Mouse (Mus musculus): ENCODE results near the gene Acbd6.

Acbd6 gene

DNA sequence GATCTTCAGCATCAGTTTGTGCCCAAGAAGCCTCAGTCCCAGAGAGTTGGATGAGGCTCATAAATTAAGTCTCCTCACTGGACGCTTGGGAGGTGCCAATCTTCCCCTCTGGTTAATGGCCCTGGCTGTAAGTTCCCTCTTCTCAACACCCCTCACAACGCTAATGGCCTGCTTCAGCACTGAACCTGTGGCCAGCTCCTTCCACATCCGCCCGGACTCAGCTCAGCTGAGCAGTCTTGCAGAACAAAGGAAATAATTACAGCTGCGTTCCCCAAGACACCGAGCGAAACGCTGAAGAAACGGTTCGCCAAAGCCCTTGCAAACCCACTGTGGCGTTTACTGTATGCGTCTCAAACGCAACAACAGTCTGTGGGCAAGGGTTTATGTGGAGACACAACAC, 164.3 kb downstream of the Acbd6 start:
- DNase-seq (ENCODE audit: low spot score in 2 of 2) = no peak

DNA sequence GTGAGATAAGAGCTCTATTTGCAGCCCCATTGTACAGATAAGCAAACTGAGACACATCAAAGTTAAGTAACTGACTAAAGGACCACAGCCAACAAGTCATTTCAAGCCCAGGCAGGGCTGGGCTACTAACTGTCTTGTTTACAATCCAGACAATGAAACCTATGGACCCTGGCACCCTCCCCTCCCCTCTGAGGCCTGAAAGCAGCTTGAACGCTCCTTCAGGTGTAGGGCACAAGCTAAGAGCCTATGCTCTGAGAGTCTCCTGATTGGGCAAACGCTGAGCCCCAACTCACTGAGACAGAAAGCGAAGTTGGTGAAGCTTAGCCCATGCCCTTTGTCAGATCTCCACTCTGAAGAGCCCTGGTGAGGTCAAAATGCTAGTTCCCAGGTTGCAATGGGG, 166.4 kb downstream of the Acbd6 start:
- no peak for DNase-seq (ENCODE audit: low spot score in 2 of 2)

DNA sequence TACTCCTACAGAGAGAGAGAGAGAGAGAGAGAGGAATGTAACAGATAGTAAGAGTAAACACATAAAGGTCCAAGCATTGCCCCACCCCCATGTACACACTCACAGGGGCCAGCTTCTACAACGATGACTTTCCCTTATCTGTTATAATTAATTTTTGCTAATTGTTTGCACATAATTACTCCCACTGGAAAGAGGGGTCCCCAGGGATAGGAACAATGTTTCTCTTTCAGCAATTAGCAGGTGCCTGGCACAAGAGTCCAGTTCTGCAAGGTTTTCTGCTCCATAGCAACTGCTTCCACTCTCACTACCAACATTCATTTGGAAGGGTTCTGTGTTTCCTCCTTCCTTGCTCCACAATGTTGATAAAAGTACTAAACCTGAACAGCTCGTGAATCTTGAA, 168.0 kb downstream of the Acbd6 start:
- DNase-seq (ENCODE audit: low spot score in 2 of 2) = no peak

DNA sequence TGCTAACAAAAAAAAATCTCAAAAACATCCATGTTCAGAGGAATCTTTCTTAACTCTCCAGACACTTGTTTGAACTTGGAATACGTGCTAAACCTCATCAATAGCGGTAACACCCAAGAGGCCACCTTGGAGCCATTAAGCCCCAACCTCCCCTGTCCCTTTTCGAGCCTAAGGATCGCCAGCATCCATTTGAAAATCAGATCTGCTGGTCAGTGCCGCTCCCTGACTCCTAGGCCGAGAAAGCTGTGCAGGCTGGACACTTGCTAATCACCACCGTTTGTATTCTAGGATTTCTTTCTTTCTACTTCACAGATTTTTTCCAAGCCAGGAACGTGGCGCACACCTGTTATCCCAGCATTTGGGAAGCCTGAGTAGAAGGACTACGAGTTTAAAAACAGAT, 169.9 kb downstream of the Acbd6 start:
- no peak for DNase-seq (ENCODE audit: low spot score in 2 of 2)

DNA sequence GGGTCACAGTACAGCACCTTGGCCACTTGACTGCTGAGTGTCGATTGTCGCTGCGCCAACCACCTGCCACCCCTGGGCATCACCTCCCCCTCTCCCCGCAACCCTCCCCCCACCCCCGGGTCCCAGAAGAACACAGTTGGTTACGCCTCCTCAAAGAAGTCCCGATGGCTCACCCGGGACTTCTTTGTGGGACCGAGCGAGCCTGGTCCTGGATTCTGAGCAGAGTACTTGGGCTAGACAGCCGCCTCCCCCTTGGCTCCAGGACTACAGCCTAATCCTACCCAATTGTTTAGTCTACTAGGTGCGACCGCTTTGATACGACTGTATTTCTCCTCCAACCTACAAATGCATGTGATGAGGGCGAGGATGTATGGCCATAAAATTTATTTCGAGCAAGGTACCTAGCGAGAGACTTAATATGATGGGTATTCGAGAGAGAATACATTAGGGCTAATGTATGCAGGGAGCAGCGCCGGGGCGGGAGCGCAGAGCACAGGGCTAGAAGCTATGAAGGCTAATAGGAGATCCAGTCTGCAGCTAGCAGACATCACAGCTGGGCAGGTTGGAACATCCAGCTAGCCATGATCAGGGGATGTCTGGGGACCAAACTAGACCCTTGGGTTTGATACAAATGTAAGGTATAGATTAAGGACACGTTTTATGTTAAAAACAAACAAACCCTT, 171.3 kb downstream of the Acbd6 start:
- no peak for DNase-seq (ENCODE audit: low spot score in 2 of 2)

DNA sequence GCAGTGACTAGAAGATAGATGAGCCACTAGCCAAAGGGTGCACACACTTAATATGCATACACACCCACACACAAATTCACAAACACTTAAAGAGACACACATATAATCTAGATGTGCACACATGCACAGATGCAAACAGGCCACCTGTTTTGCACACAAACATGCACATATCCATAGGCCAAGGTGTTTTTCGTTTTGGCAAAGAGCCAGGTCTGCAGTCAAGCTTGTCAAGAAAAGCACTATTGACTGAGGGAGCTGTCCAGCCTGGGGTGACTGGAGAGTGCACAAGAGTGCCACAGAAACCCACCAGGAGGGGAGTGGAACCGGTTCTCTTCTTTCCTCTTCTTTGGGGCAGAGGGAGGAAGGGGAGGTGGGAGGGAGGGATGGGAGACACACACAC, 173.2 kb downstream of the Acbd6 start:
- DNase-seq (ENCODE audit: low spot score in 2 of 2) = no peak

DNA sequence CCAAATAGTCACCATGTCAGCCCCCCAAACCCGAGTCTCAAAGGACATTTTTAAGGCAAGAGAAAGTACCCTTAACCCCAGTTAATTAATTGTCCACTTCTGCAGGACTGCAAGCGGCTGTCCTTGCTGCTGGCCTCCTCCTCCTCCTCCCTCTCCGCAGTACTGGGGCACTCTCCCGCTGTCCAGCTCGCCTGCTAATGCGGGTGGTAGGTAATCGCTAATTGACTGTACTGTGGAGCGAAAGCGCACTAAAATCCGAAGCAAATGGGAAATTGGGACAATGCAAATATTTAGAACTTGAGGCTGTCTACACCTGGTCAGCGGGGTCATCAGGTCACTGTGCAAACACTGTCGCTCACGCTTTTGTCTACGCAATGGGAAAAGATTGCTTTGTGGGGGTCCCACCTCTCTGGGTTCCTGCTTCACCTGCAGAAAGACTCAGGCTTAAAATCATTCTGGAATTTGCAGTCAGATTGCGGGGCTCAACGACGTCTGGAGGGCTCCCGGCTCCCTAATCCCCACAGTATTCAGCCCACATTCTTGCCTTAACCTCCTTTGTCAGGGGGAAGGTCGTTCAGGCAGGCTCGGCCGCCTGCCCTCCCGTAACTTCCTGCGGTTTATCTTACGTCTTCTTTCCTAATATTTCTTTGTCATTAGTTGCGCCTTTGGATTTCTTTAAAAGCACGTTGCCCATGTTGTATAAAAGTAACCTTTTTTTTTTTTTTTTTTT, 178.3 kb downstream of the Acbd6 start:
- no peak for DNase-seq (ENCODE audit: low spot score in 2 of 2)

DNA sequence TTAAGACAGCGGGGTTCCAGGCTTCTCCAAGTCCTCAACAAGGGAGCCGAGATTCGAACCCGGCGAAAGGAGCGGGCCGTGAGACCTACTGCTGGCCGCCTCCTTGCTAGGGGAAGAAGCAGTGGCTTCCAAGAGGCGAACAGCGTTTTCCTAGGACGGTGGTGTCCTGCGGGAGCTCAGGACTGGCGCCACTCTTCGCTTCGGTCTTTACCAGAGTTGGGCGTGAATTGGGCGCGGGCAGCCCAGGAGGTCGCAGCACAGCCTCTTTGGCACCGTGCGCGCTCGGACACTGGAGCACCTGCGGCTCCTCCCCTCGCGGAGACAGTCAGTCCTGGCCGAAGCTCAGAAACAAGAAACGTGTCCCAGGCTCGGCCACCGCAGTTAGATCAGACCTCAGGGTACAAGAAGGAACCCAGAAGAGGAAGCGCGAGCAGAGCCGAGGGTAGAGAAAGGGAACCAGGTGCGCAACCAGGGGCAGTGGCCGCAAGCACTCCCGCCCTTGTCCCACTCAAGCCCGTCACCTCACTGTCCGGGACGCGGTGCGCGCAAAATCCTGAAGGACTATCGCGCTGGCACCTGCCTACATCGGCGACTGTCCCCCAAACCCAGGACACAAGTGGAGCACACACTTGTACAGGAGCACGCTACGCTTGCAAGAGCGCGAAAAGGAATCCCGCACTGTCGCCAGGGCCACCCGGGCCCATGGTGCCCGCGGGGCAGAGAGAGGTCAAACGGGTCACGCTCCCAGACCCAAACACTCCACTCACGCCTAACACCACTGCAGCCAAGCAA, 179.3 kb downstream of the Acbd6 start:
- DNase-seq (ENCODE audit: low spot score in 2 of 2) = no peak

DNA sequence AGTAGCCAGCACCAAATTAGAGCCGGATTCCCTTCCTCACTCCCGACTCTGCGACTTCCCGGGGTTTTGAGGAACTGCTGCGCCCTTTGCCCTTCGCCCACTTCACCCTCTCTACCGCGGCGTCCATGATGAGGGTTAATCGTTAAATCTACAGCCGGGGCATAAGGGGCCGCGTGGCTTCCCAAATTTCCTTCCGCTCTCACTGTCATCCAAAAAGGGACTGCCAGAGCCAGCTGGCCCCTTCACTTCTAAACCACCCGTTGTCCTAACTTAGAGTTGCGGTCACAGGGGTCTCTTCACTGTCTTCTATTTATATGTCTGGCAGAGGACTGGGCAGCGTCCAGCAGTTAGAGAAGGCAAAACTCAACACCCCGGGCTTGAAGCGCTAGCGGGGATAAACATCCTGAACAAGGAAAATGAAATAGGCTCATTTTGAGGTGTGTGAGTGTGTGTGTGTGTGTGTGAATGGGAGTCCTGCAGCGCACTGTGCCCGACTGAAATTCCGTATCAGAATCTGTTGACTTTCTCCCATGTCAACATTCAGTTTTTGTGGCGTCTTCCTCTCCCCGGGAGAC, 180.0 kb downstream of the Acbd6 start:
- DNase-seq (ENCODE audit: low spot score in 2 of 2) = no peak

Data from right cerebral cortex, postnatal 10 days (tissue).